Mouse (Mus musculus) MEL (cell line): ENCODE data around the gene Prkch. TPM values are rescaled to one million over a fixed set of nuclear protein-coding genes. Genes with fewer than 3 reads are reported as not detected.

ENCODE experiments used
- DNase-seq: peaks from one replicate; pipeline ENCODE4 v3.0.0; 2011; ENCODE audit warnings: low read depth, low spot score
- H3K27ac ChIP-seq: 2 replicates; pipeline ENCODE4 v1.5.1; 2012; ENCODE audit warnings: low read depth, mild to moderate bottlenecking, control low read depth, low read length, moderate library complexity; ENCODE audit not compliant: control insufficient read depth
- H3K27me3 ChIP-seq, 2 experiments: fragments of 150-350 bp in 1 of 2; sonication (generic) in 1 of 2; 2 replicates each; pipeline ENCODE4 v1.6.1; 2012; ENCODE audit warnings: low read length in 2 of 2, mild to moderate bottlenecking in 2 of 2, improper control_type of control experiment in 1 of 2, moderate library complexity in 1 of 2; ENCODE audit not compliant: insufficient read depth in 2 of 2, control insufficient read depth in 1 of 2
- H3K36me3 ChIP-seq, 2 experiments: 2 replicates each; pipeline ENCODE4 v1.6.1; 2012 to 2014; ENCODE audit warnings: low read length in 2 of 2, improper control_type of control experiment in 1 of 2, inconsistent platforms in 1 of 2, mild to moderate bottlenecking in 1 of 2; ENCODE audit not compliant: insufficient read depth in 2 of 2, control insufficient read depth in 1 of 2
- H3K4me1 ChIP-seq, 2 experiments: fragments of 150-350 bp in 1 of 2; sonication (generic) in 1 of 2; 2 replicates each; pipeline ENCODE4 v1.6.1; 2012; ENCODE audit warnings: low read length in 2 of 2, improper control_type of control experiment in 1 of 2, mild to moderate bottlenecking in 1 of 2; ENCODE audit not compliant: insufficient read depth in 2 of 2, control insufficient read depth in 1 of 2
- H3K4me3 ChIP-seq, 2 experiments: fragments of 150-350 bp in 1 of 2; sonication (generic) in 1 of 2; 2 replicates each; pipeline ENCODE4 v1.5.1; 2012; ENCODE audit warnings: low read depth in 2 of 2, low read length in 2 of 2, mild to moderate bottlenecking in 2 of 2, moderate library complexity in 2 of 2, control low read depth in 1 of 2, improper control_type of control experiment in 1 of 2; ENCODE audit not compliant: control insufficient read depth in 1 of 2, insufficient read depth in 1 of 2
- H3K79me2 ChIP-seq: 2 replicates; pipeline ENCODE4 v1.6.1; 2012; ENCODE audit warnings: mild to moderate bottlenecking, low read length, moderate library complexity; ENCODE audit not compliant: control insufficient read depth, poor library complexity, insufficient read depth
- H3K9ac ChIP-seq: 2 replicates; pipeline ENCODE4 v1.6.1; 2012; ENCODE audit warnings: low read depth, mild to moderate bottlenecking, control low read depth, low read length, moderate library complexity; ENCODE audit not compliant: control insufficient read depth, poor library complexity, severe bottlenecking
- H3K9me3 ChIP-seq: fragments of 150-350 bp; sonication (generic); replicated peaks from 2 replicates; pipeline ENCODE4 v1.6.1; 2012; ENCODE audit warnings: mild to moderate bottlenecking, low read length, improper control_type of control experiment, moderate library complexity; ENCODE audit not compliant: insufficient read depth
- BHLHE40 ChIP-seq: IDR thresholded peaks from 2 replicates; pipeline ENCODE4 v1.6.1; 2012; ENCODE audit warnings: low read depth, mild to moderate bottlenecking, inconsistent platforms, low read length, improper control_type of control experiment, borderline replicate concordance
- CHD2 ChIP-seq: IDR thresholded peaks from 2 replicates; pipeline ENCODE4 v1.6.1; 2011; ENCODE audit warnings: low read length, improper control_type of control experiment
- E2F4 ChIP-seq: IDR thresholded peaks from 2 replicates; pipeline ENCODE4 v1.6.1; 2011; ENCODE audit warnings: low read depth, low read length, improper control_type of control experiment, borderline replicate concordance
- ELF1 ChIP-seq: IDR thresholded peaks from 2 replicates; pipeline ENCODE4 v1.6.1; 2014; ENCODE audit warnings: low read depth, mild to moderate bottlenecking, inconsistent platforms, low read length, improper control_type of control experiment, moderate library complexity
- ETS1 ChIP-seq: IDR thresholded peaks from 2 replicates; pipeline ENCODE4 v1.6.1; 2012; ENCODE audit warnings: low read depth, mild to moderate bottlenecking, inconsistent platforms, low read length, improper control_type of control experiment, moderate library complexity
- GABPA ChIP-seq: IDR thresholded peaks from 2 replicates; pipeline ENCODE4 v1.6.1; 2012; ENCODE audit warnings: low read depth, mild to moderate bottlenecking, inconsistent platforms, low read length, improper control_type of control experiment, moderate library complexity
- GATA1 ChIP-seq: IDR thresholded peaks from 2 replicates; pipeline ENCODE4 v1.6.1; 2011; ENCODE audit warnings: low read depth, low read length, improper control_type of control experiment
- HCFC1 ChIP-seq: IDR thresholded peaks from 2 replicates; pipeline ENCODE4 v1.6.1; 2012; ENCODE audit warnings: low read depth, mild to moderate bottlenecking, inconsistent platforms, low read length, improper control_type of control experiment, moderate library complexity
- JUND ChIP-seq: IDR thresholded peaks from 2 replicates; pipeline ENCODE4 v1.6.1; 2011; ENCODE audit warnings: low read depth, mild to moderate bottlenecking, improper control_type of control experiment, low read length
- KAT2A ChIP-seq: conservative IDR thresholded peaks from 2 replicates; pipeline ENCODE4 v1.6.1; 2012; ENCODE audit warnings: low read depth, low read length, improper control_type of control experiment, inconsistent platforms
- MAFK ChIP-seq: IDR thresholded peaks from 2 replicates; pipeline ENCODE4 v1.6.1; 2011; ENCODE audit warnings: low read depth, mild to moderate bottlenecking, low read length, improper control_type of control experiment, borderline replicate concordance
- MAZ ChIP-seq: IDR thresholded peaks from 2 replicates; pipeline ENCODE4 v1.6.1; 2012; ENCODE audit warnings: low read depth, mild to moderate bottlenecking, inconsistent platforms, low read length, improper control_type of control experiment
- MEF2A ChIP-seq: IDR thresholded peaks from 2 replicates; pipeline ENCODE4 v1.6.1; 2014; ENCODE audit warnings: low read depth, mild to moderate bottlenecking, inconsistent platforms, low read length, improper control_type of control experiment; ENCODE audit not compliant: poor library complexity, insufficient replicate concordance, severe bottlenecking; ENCODE audit errors: extremely low read depth
- MYB ChIP-seq: IDR thresholded peaks from 2 replicates; pipeline ENCODE4 v1.6.1; 2011; ENCODE audit warnings: mild to moderate bottlenecking, low read depth, low read length, improper control_type of control experiment
- MYC ChIP-seq: IDR thresholded peaks from 2 replicates; pipeline ENCODE4 v1.6.1; 2011; ENCODE audit warnings: low read depth, mild to moderate bottlenecking, low read length, improper control_type of control experiment, moderate library complexity
- NELFE ChIP-seq: IDR thresholded peaks from 2 replicates; pipeline ENCODE4 v1.6.1; 2011; ENCODE audit warnings: low read depth, low read length, improper control_type of control experiment
- NRF1 ChIP-seq: IDR thresholded peaks from 2 replicates; pipeline ENCODE4 v1.6.1; 2014; ENCODE audit warnings: low read depth, mild to moderate bottlenecking, inconsistent platforms, low read length, improper control_type of control experiment, moderate library complexity; ENCODE audit not compliant: poor library complexity, insufficient read depth, severe bottlenecking
- POLR2A ChIP-seq, 2 experiments: IDR thresholded peaks; 2 replicates each; pipeline ENCODE4 v1.6.1; 2011 to 2012; ENCODE audit warnings: low read length in 2 of 2, mild to moderate bottlenecking in 2 of 2, control low read depth in 1 of 2, improper control_type of control experiment in 1 of 2, low read depth in 1 of 2, moderate library complexity in 1 of 2; ENCODE audit not compliant: control insufficient read depth in 1 of 2, insufficient read depth in 1 of 2, poor library complexity in 1 of 2
- RAD21 ChIP-seq: IDR thresholded peaks from 2 replicates; pipeline ENCODE4 v1.6.1; 2011; ENCODE audit warnings: mild to moderate bottlenecking, low read depth, low read length, improper control_type of control experiment
- RCOR1 ChIP-seq: IDR thresholded peaks from 2 replicates; pipeline ENCODE4 v1.6.1; 2012; ENCODE audit warnings: low read depth, mild to moderate bottlenecking, inconsistent platforms, low read length, improper control_type of control experiment
- SIN3A ChIP-seq: IDR thresholded peaks from 2 replicates; pipeline ENCODE4 v1.6.1; 2012; ENCODE audit warnings: low read length, improper control_type of control experiment, inconsistent platforms
- SMC3 ChIP-seq: IDR thresholded peaks from 2 replicates; pipeline ENCODE4 v1.6.1; 2011; ENCODE audit warnings: low read depth, low read length, improper control_type of control experiment
- TCF12 ChIP-seq: IDR thresholded peaks from 2 replicates; pipeline ENCODE4 v1.6.1; 2014; ENCODE audit warnings: low read depth, mild to moderate bottlenecking, inconsistent platforms, low read length, improper control_type of control experiment, moderate library complexity
- UBTF ChIP-seq: IDR thresholded peaks from 2 replicates; pipeline ENCODE4 v1.6.1; 2012; ENCODE audit warnings: low read depth, mild to moderate bottlenecking, inconsistent platforms, low read length, improper control_type of control experiment, moderate library complexity, borderline replicate concordance; ENCODE audit not compliant: insufficient read depth
- USF1 ChIP-seq: IDR thresholded peaks from 2 replicates; pipeline ENCODE4 v1.6.1; 2014; ENCODE audit warnings: low read depth, mild to moderate bottlenecking, inconsistent platforms, low read length, improper control_type of control experiment, moderate library complexity
- ZKSCAN1 ChIP-seq: IDR thresholded peaks from 2 replicates; pipeline ENCODE4 v1.6.1; 2012; ENCODE audit warnings: low read depth, mild to moderate bottlenecking, inconsistent platforms, low read length, improper control_type of control experiment, moderate library complexity
- ZNF384 ChIP-seq: IDR thresholded peaks from 2 replicates; pipeline ENCODE4 v1.6.1; 2012; ENCODE audit warnings: low read depth, mild to moderate bottlenecking, inconsistent platforms, low read length, improper control_type of control experiment
- polyA plus RNA-seq, 2 experiments: library from polyadenylated mRNA; stranded (reverse) in 1 of 2; unstranded in 1 of 2; fragments of >175 nt in 1 of 2; fragments of >200 nt in 1 of 2; gene quantifications; 2 replicates each; pipeline versions ENCODE4 v1.2.1 to v1.2.4; 2012; ENCODE audit warnings: low replicate concordance in 2 of 2, low read depth in 1 of 2; ENCODE audit not compliant: insufficient read length in 2 of 2, insufficient read depth in 1 of 2, missing spikeins in 1 of 2
- total RNA-seq: library from RNA; depleted of rRNA; stranded (reverse); fragments of 300-350 nt; gene quantifications from 2 replicates; pipeline ENCODE4 v1.2.3, GENCODE M21; 2012

Prkch gene
- total and polyA plus RNA-seq, 3 experiments: not detected

DNA sequence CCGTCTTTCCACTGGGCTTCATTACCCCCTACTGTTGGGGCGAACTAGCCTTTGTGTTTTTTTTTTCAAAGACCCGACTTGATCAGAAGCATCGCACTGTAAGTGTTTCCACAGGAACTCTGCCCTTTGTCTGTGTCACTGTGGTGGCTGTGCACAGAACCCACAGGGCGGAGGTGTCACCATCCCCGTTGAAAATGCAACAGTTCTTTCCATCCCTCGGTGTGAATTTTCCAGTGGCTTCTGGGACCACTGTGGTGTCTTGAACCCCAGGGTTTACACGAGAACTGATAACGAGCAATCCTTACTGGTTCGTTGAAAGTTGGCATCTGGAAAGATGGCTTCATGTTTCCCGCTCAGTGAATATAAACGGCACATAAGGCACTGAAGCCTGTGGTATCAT, 20.2 kb downstream of the Prkch start:
- H3K36me3 ChIP-seq: no peaks in the 10 kb centered on the region
- H3K4me3 ChIP-seq: no peak overlapping the region
- H3K27ac ChIP-seq: no peak overlapping the region
- no peaks in the 10 kb centered on the region for H3K9me3 ChIP-seq
- H3K4me1 ChIP-seq: no peaks in the 10 kb centered on the region
- no peak overlapping the region for H3K9ac ChIP-seq
- no peak for DNase-seq
- TF ChIP-seq NELFE (no peak), POLR2A (IDR thresholded peaks at IDR 0.05; ENCODE audit: control insufficient read depth in 1 of 2, insufficient read depth in 1 of 2, low read depth in 1 of 2, low read length in 2 of 2, poor library complexity in 1 of 2) (no peak), ELF1 (no peak), JUND (no peak), ETS1 (no peak), MYB (no peak), KAT2A (no peak), BHLHE40 (no peak), USF1 (no peak), MEF2A (no peak), ZKSCAN1 (no peak)
- H3K27me3 ChIP-seq: no peaks in the 10 kb centered on the region
- no peaks in the 10 kb centered on the region for H3K79me2 ChIP-seq

DNA sequence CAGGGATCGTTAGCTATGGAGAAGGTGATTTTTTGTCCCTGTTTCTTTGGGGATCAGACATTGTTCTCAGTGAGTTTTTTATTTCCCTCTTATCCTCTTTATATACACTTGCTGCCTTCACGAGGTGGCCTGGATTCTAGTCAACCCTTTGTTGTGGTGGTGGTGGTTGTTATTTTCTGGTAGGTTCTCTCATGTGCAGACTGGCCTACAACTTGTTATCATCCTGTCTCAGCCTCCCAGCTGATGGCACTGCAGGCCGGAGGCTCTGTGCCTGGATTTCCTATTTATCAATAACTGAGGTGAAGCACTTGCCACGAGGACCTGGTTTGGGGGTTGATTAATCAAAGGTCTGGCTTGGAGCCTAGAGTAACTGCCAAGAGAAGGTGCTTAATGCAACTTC, 20.6 kb downstream of the Prkch start:
- Histone ChIP-seq H3K27ac (no peak overlapping the region), H3K4me1 (no peaks in the 10 kb centered on the region), H3K9me3 (no peaks in the 10 kb centered on the region), H3K4me3 (no peak overlapping the region), H3K79me2 (no peaks in the 10 kb centered on the region), H3K27me3 (no peaks in the 10 kb centered on the region), H3K9ac (no peak overlapping the region), H3K36me3 (no peaks in the 10 kb centered on the region)
- TF ChIP-seq KAT2A (no peak), HCFC1 (no peak), E2F4 (no peak), CHD2 (no peak), GABPA (no peak), MAZ (no peak), UBTF (no peak), MAFK (no peak), ZNF384 (no peak), ETS1 (no peak), TCF12 (no peak), MYC (no peak), ELF1 (no peak), GATA1 (no peak), SIN3A (no peak), NRF1 (no peak), RAD21 (no peak), SMC3 (no peak), RCOR1 (no peak), ZKSCAN1 (no peak)
- no peak for DNase-seq
